In genomic region chr12:89592459-89592858, GRCm38 (mm10) we compare ENCODE assay signal across 23 mouse cellular contexts.
"Had no signal": no experiment of that assay in that cellular context is flagged by ENCODE, and none has a peak within 500 bp of the region (broad histone marks: within the 10 kb centered on the region; RNA-seq: fewer than 3 reads in every experiment).

No protein-coding gene starts in this region.

- H3K4me1 ChIP-seq: embryonic facial prominence, embryonic 10.5 days; embryonic facial prominence, embryonic 12.5 days; embryonic facial prominence, embryonic 13.5 days; embryonic facial prominence, embryonic 15.5 days; forebrain, embryonic 10.5 days; forebrain, embryonic 12.5 days; forebrain, embryonic 13.5 days; forebrain, embryonic 15.5 days; heart, embryonic 10.5 days; heart, embryonic 12.5 days had no signal

- H3K36me3 ChIP-seq: embryonic facial prominence, embryonic 10.5 days; embryonic facial prominence, embryonic 12.5 days; embryonic facial prominence, embryonic 13.5 days; embryonic facial prominence, embryonic 15.5 days; forebrain, embryonic 10.5 days; forebrain, embryonic 12.5 days; forebrain, embryonic 15.5 days; heart, embryonic 10.5 days; heart, embryonic 12.5 days had no signal

- H3K9ac ChIP-seq: embryonic facial prominence, embryonic 12.5 days; embryonic facial prominence, embryonic 13.5 days; embryonic facial prominence, embryonic 15.5 days; forebrain, embryonic 13.5 days; forebrain, embryonic 15.5 days; forebrain, postnatal 0 days; heart, embryonic 12.5 days had no signal

- H3K27ac ChIP-seq: embryonic facial prominence, embryonic 10.5 days; embryonic facial prominence, embryonic 12.5 days; embryonic facial prominence, embryonic 13.5 days; embryonic facial prominence, embryonic 15.5 days; forebrain, embryonic 10.5 days; forebrain, embryonic 12.5 days; forebrain, embryonic 13.5 days; forebrain, embryonic 15.5 days; gastrocnemius, adult 2 months; heart, embryonic 10.5 days had no signal

- H3K27me3 ChIP-seq: embryonic facial prominence, embryonic 12.5 days; embryonic facial prominence, embryonic 13.5 days; embryonic facial prominence, embryonic 15.5 days; forebrain, embryonic 12.5 days; forebrain, embryonic 13.5 days; forebrain, embryonic 15.5 days; heart, embryonic 12.5 days had no signal

- H3K4me3 ChIP-seq: embryonic facial prominence, embryonic 10.5 days; embryonic facial prominence, embryonic 12.5 days; embryonic facial prominence, embryonic 13.5 days; embryonic facial prominence, embryonic 15.5 days; erythroblast, embryonic 14.5 days; forebrain, embryonic 10.5 days; forebrain, embryonic 12.5 days; forebrain, embryonic 13.5 days; forebrain, embryonic 15.5 days; gastrocnemius, adult 2 months; heart, embryonic 10.5 days; heart, embryonic 12.5 days had no signal

- DNase-seq: cerebellum, postnatal 14 days; cerebellum, postnatal 25 days; cerebellum, postnatal 36 days; embryo, embryonic 11 days; forebrain, postnatal 0 days; gastrocnemius, adult 2 months; gastrocnemius, postnatal 10 days; gastrocnemius, postnatal 14 days; gastrocnemius, postnatal 25 days; gastrocnemius, postnatal 36 days; heart, adult 11 months; heart, adult 18-20 months had no signal
